Mouse (Mus musculus): ENCODE measurements around the gene Lrrd1. TPM values are rescaled to one million over a fixed set of nuclear protein-coding genes. Genes with fewer than 3 reads are reported as not detected.
A peak's percentile ranks its signal among the peaks of the same experiment; 100 is the strongest.
"Not testable (repeated sequence)": the region's sequence is repeated elsewhere in the genome, so short reads cannot be mapped to it uniquely, and the experiment has no call there.

Lrrd1 gene
- 0.05 and 0.11 TPM in 2 replicates for polyA plus RNA-seq (2015; fragmentation: Nextera tagmentation; extraction: Ambion mirVana)

DNA sequence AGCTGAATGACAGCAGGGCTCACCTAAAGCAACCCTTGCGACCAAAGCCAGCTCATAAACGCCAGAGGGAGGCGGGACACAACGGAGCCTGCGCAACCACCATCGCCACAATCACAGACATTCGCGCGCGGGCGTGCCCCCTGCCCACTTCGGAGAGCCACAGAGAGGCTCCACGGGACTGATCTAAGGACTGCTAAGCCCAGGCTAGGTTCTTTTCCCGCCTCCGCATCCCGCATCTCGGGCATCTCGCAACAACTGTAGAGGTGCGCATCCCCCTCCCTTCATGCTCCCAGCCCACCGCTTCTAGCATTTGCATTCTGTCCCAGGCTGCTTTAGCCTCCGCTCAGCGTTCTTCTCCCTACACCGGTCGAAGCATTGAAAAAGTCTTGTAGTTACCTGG is at the start of gene Lrrd1:
Lrrd1 (plus strand) TSS at position 148 of the 400 bp plus-strand sequence.
- Histone ChIP-seq H3K4me3 (replicated peaks) (peak within 1 kb of the TSS; percentile 36), H3K27me3 (replicated peaks) (no peaks in the 10 kb centered on the region), H3K27ac (replicated peaks) (no peak within 1 kb of the TSS), H3K4me2 (peak within 1 kb of the TSS; percentile 63), H3K4me1 (peaks cover 5% of the 10 kb centered on the region), H3K9ac (replicated peaks) (peak within 1 kb of the TSS; percentile 41; the same call in 1 of the 2 replicates), H3K36me3 (peaks cover 12% of the 10 kb centered on the region), H3K9me3 (replicated peaks) (no peaks in the 10 kb centered on the region)
- ATAC-seq (ENCODE audit: low FRiP score): peak; percentile 41; the same call in 1 of the 2 replicates
- 2% methylated on average over 24 of the region's 24 CpGs for WGBS

DNA sequence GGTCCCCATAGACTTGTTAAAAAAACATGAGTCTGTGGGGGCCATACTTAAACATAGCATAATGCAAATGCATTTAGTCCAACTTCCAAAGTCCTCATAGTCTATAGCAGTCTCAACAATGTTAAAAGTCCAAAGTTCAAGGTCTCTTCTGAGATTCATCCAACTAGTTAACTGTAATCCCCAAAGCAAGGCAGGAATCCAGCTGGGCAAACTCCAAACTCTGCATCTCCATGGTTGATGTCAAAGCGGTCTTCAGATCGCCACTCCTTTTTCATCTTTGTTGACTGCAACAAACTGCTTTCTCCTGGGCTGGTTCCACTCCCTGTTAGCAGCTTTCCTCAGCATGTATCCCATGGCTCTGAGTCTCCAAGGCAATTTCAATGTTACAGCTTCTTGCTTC is 47.9 kb upstream of the Lrrd1 start:
- not testable (repeated sequence) for H3K4me2 ChIP-seq; H3K9ac ChIP-seq (replicated peaks); H3K36me3 ChIP-seq; ATAC-seq (ENCODE audit: low FRiP score); H3K27ac ChIP-seq (replicated peaks); H3K27me3 ChIP-seq (replicated peaks); H3K4me3 ChIP-seq (replicated peaks); H3K9me3 ChIP-seq (replicated peaks)
- H3K4me1 ChIP-seq: peaks cover 11% of the 10 kb centered on the region
- 98% methylated on average over 2 of the region's 2 CpGs for WGBS

DNA sequence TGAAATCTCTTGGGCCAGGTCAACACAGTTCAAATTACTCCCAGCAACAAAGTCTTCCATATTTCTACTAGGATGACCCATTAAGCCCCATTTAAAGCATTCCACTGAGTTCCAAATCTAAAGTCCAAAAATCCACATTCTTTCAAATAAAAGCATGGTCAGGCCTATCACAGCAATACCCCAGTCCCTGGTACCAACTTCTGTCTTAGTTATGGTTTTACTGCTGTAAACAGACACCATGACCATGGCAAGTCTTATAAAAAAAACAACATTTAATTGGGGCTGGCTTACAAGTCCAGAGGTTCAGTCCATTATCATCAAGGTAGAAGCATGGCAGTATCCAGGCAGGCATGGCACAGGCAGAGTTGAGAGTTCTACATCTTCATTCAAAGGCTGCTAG is 46.3 kb upstream of the Lrrd1 start:
- not testable (repeated sequence) for H3K36me3 ChIP-seq; H3K27me3 ChIP-seq (replicated peaks); H3K4me3 ChIP-seq (replicated peaks); ATAC-seq (ENCODE audit: low FRiP score); H3K27ac ChIP-seq (replicated peaks); H3K9me3 ChIP-seq (replicated peaks); H3K4me2 ChIP-seq; H3K9ac ChIP-seq (replicated peaks)
- peaks cover 11% of the 10 kb centered on the region for H3K4me1 ChIP-seq

DNA sequence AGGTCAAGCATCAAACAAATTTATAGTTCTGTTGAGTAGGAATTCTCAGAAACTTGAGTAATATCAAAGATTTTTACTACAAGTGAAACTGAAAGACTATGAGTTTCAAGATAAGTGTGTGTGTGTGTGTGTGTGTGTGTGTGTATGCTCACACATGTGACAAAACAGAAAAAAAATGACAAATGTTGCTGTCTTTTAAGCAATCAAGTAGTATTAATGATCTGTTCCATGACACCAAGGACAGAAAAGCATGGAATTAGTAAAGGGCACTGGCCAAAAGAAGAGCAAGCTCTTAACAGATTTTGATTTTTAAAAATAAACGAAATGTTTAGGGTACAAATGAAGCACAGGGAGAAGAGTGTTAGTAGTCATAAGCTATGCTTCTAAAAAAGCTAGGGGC is 44.9 kb upstream of the Lrrd1 start:
- H3K4me2 ChIP-seq: no peak overlapping the region
- no peak for ATAC-seq (ENCODE audit: low FRiP score)
- no peaks in the 10 kb centered on the region for H3K9me3 ChIP-seq (replicated peaks)
- H3K4me1 ChIP-seq: peaks cover 18% of the 10 kb centered on the region
- H3K27me3 ChIP-seq (replicated peaks): no peaks in the 10 kb centered on the region
- no peak overlapping the region for H3K4me3 ChIP-seq (replicated peaks)
- no peak overlapping the region for H3K9ac ChIP-seq (replicated peaks)
- H3K36me3 ChIP-seq: no peaks in the 10 kb centered on the region
- H3K27ac ChIP-seq (replicated peaks): no peak overlapping the region
- 88% methylated on average over 1 of the region's 1 CpGs for WGBS

DNA sequence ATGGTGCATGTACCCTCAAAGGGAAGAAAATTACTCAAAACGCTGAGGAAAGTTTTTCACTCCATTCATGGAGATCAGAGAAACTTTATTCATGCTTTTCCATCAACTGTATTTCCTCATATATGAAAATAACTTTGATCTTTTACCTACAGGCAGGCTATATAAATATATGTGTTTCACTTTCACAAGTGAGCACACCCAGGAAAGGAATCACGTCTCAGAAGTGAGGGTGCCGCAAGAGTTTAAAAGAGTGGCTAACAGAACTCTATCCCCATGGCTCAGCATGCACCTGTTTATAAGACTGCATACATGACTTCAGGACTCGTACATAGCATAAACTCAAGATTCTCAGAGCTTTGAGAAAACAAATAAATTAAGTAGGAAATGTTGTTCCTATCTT is 44.1 kb upstream of the Lrrd1 start:
- H3K9me3 ChIP-seq (replicated peaks): no peaks in the 10 kb centered on the region
- H3K36me3 ChIP-seq: no peaks in the 10 kb centered on the region
- H3K4me2 ChIP-seq: peak overlapping the region; percentile 44
- H3K4me3 ChIP-seq (replicated peaks): 0 out of 2 replicates have a peak overlapping the region, but pooled peaks have one; percentile 4
- peaks cover 18% of the 10 kb centered on the region for H3K4me1 ChIP-seq
- H3K27me3 ChIP-seq (replicated peaks): no peaks in the 10 kb centered on the region
- no peak overlapping the region for H3K27ac ChIP-seq (replicated peaks)
- 86% methylated on average over 4 of the region's 4 CpGs for WGBS
- H3K9ac ChIP-seq (replicated peaks): no peak overlapping the region
- ATAC-seq (ENCODE audit: low FRiP score): no peak

DNA sequence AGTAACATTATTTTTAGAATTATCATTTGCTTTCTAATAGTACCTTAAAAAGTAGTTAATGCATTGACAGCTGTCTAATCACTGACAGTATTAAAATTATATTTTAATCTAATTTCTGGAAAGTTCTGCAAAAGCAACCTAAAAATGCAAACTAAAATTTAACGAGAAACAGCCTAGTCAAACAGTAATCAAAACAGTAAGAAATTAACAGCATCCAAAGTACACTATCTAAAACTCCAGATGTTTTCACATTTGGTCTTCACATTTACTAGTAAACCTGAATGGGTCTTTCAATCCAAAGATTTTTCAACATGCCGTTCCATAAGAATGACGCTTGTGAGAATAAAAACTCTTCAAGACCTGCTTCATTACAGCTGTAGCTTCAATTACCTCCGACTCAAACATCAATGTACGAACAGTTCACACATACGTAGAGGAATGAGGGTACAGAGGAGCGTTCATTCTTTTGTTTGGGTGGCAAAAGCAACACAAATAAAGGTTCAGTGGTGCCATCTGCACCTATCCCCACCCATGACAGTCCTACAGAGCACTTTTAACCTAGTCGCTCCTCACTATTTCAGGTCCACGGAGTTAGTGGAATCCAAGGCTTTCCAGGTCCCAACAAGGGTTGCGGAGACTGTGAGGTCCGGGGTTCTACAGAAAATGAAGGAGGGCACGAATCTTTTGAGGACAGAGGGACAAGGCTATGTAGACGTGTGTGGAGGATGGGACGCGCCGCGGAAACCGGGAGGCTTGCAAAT is 43.1 kb upstream of the Lrrd1 start:
- Histone ChIP-seq H3K27me3 (replicated peaks) (no peaks in the 10 kb centered on the region), H3K4me2 (peak overlapping the region; percentile 80), H3K4me3 (replicated peaks) (peak overlapping the region; percentile 95), H3K9me3 (replicated peaks) (no peaks in the 10 kb centered on the region), H3K36me3 (no peaks in the 10 kb centered on the region), H3K9ac (replicated peaks) (peak overlapping the region; percentile 77), H3K27ac (replicated peaks) (peak overlapping the region; percentile 95), H3K4me1 (peaks cover 18% of the 10 kb centered on the region)
- 5% methylated on average over 18 of the region's 18 CpGs for WGBS
- ATAC-seq (ENCODE audit: low FRiP score): peak; percentile 2; the same call in 1 of the 2 replicates

DNA sequence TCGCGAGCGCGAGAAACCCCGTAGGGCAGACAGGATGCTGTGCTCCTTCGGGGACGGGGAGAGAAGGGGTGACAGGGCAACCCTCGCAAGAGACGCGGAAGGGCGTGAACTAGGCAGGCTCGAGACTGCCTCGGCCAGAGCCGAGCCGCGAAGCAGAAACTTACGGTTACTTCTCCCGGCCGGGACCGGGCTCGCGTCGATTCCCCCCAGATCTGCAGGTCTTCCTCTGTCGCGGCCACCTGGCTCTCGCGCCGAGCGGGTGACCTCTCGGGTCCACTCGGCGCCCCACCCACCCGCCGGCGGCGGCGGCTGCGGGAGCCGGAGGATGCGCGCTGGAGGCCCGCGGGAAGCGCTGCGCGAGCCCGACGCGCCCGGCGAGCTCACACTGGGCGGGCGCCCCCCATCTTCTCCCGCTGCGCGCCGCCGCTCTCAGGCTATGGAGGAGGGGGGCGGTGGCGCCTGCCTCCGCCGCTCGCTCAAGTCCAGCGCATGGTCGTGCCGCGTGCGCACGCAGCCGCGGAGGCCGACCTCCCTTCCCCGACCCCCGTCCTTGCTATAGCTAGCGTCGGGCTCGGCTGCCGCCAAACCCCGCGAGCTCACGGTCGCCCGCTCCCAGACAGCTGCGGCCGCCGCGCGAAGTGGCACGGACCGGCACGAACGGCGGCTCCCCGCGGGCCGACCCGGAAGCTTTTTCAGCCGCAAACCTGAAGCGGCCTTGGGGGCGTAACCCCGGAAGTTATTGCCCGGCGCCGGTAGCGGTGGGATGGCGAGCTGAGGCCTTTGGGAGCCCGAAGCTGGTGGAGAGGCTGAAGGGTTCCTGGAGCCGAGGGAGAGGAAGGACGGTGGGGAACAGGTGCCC is 42.3 kb upstream of the Lrrd1 start, which contains the start of the genes Ankib1 and Krit1:
Ankib1 (minus strand) TSS at position 493 of the 859 bp plus-strand sequence.
Krit1 (plus strand) TSS at position 752 of the 859 bp plus-strand sequence.
- Histone ChIP-seq H3K36me3 (no peaks in the 10 kb centered on the region), H3K27ac (replicated peaks) (peak within 1 kb of the TSS; percentile 95), H3K27me3 (replicated peaks) (no peaks in the 10 kb centered on the region), H3K4me3 (replicated peaks) (peak within 1 kb of the TSS; percentile 95), H3K4me1 (peaks cover 18% of the 10 kb centered on the region), H3K9ac (replicated peaks) (peak within 1 kb of the TSS; percentile 77), H3K4me2 (peak within 1 kb of the TSS; percentile 80), H3K9me3 (replicated peaks) (no peaks in the 10 kb centered on the region)
- ATAC-seq (ENCODE audit: low FRiP score): peak; percentile 95
- WGBS: under 1% methylated on average over 96 of the region's 109 CpGs

DNA sequence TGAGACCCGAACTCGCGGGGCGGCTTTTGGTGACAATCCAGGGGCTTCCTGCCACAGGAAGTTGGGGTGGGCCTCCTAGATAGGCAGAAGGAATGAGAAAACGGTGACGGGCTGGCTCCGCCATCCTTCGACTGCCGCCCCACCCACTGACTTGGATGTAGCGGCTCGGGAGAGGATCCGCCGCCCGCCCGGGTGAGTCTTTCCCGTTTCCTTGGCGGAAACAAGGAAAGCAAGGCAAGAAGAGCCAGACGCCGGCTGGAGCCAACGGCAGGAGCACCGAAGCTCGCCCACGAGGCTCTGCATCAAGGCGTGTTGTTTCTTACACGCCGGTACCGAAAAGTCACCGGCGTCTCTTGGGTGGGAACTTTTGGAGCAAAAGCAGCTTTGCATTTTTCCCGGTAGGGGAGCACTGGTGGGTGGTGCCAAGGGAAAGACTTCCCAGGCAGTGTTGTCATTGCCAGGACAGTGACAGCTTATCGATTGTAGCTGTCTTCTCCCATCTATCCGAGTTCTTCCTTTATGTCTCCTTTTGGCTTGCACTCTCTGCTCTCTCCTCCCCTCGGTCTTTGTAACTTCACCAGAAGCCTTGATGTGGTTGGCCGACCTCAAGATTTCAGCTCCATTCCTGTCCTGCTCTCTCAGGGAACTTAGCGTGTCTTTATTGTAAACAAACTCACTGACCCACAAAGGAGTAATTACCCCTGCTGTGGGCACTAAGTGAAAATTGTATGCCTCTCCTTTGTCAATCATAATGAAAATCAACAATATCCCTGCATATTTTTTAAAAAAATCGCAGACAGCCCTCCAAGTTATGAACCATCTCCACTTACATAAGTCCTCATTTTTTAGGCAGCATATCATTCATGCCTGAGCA is 41.4 kb upstream of the Lrrd1 start:
- H3K4me1 ChIP-seq: peaks cover 18% of the 10 kb centered on the region
- peak overlapping the region; percentile 77 for H3K9ac ChIP-seq (replicated peaks)
- ATAC-seq (ENCODE audit: low FRiP score): peak; percentile 83
- H3K27me3 ChIP-seq (replicated peaks): no peaks in the 10 kb centered on the region
- peak overlapping the region; percentile 95 for H3K4me3 ChIP-seq (replicated peaks)
- under 1% methylated on average over 36 of the region's 36 CpGs for WGBS
- peak overlapping the region; percentile 80 for H3K4me2 ChIP-seq
- H3K9me3 ChIP-seq (replicated peaks): no peaks in the 10 kb centered on the region
- H3K36me3 ChIP-seq: no peaks in the 10 kb centered on the region; the same call in 1 of the 2 replicates
- H3K27ac ChIP-seq (replicated peaks): peak overlapping the region; percentile 95

DNA sequence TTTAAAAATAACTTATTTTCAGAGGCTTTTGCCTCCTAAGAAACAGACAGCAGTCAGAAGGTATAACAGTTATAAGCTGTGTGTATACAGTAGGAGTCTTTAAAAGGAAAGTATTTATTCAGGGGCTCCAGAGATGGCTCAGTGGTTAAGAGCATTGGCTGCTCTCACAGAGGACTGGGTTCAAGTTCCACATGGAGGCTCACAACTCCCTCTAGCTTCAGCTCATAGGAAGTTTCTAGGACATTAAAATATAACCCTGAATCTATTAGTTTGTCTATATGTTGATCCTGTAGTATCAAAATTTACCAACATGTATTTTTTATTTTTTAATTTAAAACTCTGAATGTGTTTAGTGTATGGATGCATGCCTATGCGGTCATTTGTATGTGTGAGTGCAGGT is 36.5 kb upstream of the Lrrd1 start:
- Histone ChIP-seq H3K4me1 (peaks cover 7% of the 10 kb centered on the region), H3K4me2 (no peak overlapping the region), H3K36me3 (peaks cover 18% of the 10 kb centered on the region), H3K4me3 (replicated peaks) (no peak overlapping the region), H3K27ac (replicated peaks) (no peak overlapping the region), H3K27me3 (replicated peaks) (no peaks in the 10 kb centered on the region), H3K9ac (replicated peaks) (no peak overlapping the region), H3K9me3 (replicated peaks) (no peaks in the 10 kb centered on the region)
- no peak for ATAC-seq (ENCODE audit: low FRiP score)
- 100% methylated on average over 1 of the region's 1 CpGs for WGBS

DNA sequence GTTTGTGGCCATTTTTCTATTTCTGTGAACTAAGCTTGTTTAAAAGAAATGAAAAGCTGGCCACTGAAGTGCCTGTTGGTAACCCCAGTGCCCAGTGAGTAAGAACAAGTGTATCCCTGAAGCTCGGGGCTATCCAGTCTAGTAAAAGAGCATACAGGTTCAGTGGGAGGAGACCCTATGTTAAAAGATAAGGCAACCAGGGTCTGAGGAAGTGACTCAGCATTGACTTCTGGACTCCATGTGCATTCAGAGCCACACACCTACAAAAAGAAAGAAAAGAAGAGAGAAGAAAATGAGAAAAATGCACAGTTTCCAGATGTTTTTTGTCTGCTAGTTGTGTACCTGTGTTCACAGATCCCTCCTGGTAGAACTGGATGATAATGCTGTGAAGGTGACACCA is 10.9 kb upstream of the Lrrd1 start:
- 91% methylated on average over 1 of the region's 1 CpGs for WGBS
- Histone ChIP-seq H3K4me1 (no peaks in the 10 kb centered on the region), H3K4me3 (replicated peaks) (no peak overlapping the region), H3K9me3 (replicated peaks) (no peaks in the 10 kb centered on the region), H3K27me3 (replicated peaks) (no peaks in the 10 kb centered on the region), H3K4me2 (no peak overlapping the region), H3K36me3 (peaks cover 50% of the 10 kb centered on the region), H3K9ac (replicated peaks) (no peak overlapping the region), H3K27ac (replicated peaks) (no peak overlapping the region)
- ATAC-seq (ENCODE audit: low FRiP score): no peak

DNA sequence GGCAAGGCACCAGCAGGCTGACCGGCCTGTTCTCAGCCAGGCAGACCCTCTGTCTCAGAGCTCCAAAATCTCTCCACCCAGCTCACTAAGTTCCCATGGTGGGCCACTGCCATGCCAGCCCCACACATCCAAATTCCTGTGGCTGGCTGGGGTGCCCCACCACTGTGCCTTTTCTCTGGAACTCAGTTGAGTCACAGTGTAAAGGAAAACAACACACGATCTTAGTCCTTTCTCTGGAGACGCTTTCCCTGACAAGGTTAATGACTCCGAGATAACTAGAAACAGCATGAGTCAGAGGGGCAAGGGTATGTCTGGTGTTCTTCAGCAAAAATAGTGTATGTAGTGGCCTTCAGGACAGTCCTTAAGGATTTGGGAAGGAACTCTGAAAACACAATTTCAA is 25.2 kb downstream of the Lrrd1 start:
- no peak overlapping the region for H3K27ac ChIP-seq (replicated peaks)
- H3K27me3 ChIP-seq (replicated peaks): no peaks in the 10 kb centered on the region
- no peak overlapping the region for H3K4me3 ChIP-seq (replicated peaks)
- H3K9ac ChIP-seq (replicated peaks): no peak overlapping the region
- no peaks in the 10 kb centered on the region for H3K4me1 ChIP-seq
- H3K9me3 ChIP-seq (replicated peaks): no peaks in the 10 kb centered on the region
- H3K4me2 ChIP-seq: no peak overlapping the region
- H3K36me3 ChIP-seq: no peaks in the 10 kb centered on the region
- WGBS: 82% methylated on average over 4 of the region's 4 CpGs
- no peak for ATAC-seq (ENCODE audit: low FRiP score)

Measured in neural tube, embryonic 15.5 days (tissue).